Mouse (Mus musculus): ENCODE data around the gene Pgam1. TPM values are rescaled to one million over a fixed set of nuclear protein-coding genes. Genes with fewer than 3 reads are reported as not detected.
"Not testable (repeated sequence)": the region's sequence is repeated elsewhere in the genome, so short reads cannot be mapped to it uniquely, and the experiment has no call there.

Pgam1 gene
- polyA plus RNA-seq (2015; fragmentation: Nextera tagmentation; extraction: Ambion mirVana) = 530 and 573 TPM in 2 replicates

DNA sequence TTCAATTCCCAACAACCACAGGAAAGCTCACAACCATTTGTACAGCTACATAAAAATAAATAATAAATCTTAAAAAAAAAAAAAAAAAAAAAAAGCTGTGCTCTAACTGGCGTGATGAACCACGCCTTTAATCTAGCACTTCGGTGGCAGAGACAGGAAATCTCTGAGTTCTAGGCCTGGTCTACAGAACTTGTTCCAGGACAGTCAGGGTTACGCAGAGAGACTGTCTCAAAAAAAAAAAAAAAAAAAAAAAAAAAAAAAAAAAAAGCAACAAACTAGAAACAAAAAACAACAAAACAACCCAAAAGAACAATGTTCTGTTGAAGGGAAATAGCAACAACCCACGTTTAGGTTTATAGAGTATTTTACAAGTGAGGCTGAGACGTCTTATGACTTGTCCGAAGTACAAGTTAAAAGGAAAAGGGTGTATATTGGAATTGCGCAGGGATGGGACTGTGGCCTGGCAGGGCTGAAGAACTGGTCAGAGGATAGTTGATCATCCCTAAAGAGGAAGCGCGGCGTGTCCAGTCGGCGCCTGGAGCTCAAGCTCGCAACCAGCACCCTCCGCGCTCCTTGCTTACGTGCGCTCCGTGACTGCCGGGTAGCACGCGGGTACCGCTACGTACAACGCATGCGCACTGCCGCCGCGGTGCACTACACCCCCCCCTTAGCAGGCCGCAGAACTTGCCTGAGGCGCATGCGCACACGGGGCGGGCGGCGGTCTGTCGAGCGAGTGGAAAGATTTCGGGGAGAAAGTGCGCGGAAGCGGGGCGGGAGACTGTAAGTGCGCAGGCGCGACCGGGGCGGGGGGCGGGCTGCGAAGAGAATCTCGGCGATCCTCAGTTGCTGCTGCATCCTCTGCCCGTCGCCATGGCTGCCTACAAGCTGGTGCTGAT, at the start of gene Pgam1:
Pgam1 (plus strand) TSS at position 746 of the 896 bp plus-strand sequence.
- peak; percentile 95 for ATAC-seq (ENCODE audit: low FRiP score, low read depth)
- H3K4me1 ChIP-seq (replicated peaks) = peaks cover 26% of the 10 kb centered on the region
- peak within 1 kb of the TSS; percentile 94 for H3K4me2 ChIP-seq
- H3K27ac ChIP-seq (replicated peaks) = peak within 1 kb of the TSS; percentile 95
- peak within 1 kb of the TSS; percentile 97 for H3K9ac ChIP-seq
- peaks cover 14% of the 10 kb centered on the region for H3K36me3 ChIP-seq
- no peaks in the 10 kb centered on the region for H3K9me3 ChIP-seq
- H3K27me3 ChIP-seq = no peaks in the 10 kb centered on the region
- 4% methylated on average over 54 of the region's 54 CpGs for WGBS
- peak within 1 kb of the TSS; percentile 99 for H3K4me3 ChIP-seq

- Histone ChIP-seq H3K4me2 (no peak overlapping the region), H3K9ac (no peak overlapping the region), H3K4me1 (replicated peaks) (no peaks in the 10 kb centered on the region), H3K27me3 (no peaks in the 10 kb centered on the region), H3K36me3 (peaks cover 73% of the 10 kb centered on the region), H3K9me3 (no peaks in the 10 kb centered on the region), H3K4me3 (no peak overlapping the region), H3K27ac (replicated peaks) (no peak overlapping the region)
- WGBS = 91% methylated on average over 8 of the region's 8 CpGs
- no peak for ATAC-seq (ENCODE audit: low FRiP score, low read depth)
These were observed 45.0 kb upstream of the Pgam1 start for GRCm38 (mm10) chr19:41866707-41867106.

DNA sequence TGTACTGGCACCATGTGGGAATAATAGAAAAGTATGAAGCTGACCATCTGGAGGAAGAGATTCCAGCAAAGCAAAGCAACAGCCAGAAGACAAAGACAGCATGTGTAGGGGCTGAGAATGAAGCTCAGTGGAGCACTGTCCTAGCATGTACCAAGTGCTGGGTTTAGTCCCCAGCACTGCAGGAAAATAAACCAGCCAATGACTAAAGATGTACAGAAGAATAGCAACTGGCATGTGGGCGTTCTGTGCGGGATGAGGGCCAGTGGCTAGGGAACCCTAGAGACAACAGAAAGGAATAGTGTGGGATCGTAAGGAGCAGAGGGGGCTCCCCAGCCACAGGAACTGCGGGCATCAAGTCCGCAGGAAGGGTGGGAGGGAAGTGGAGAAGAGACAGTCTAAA, 42.4 kb upstream of the Pgam1 start:
- Histone ChIP-seq H3K27ac (replicated peaks) (no peak overlapping the region), H3K4me1 (replicated peaks) (no peaks in the 10 kb centered on the region), H3K9me3 (no peaks in the 10 kb centered on the region), H3K36me3 (peaks cover 71% of the 10 kb centered on the region), H3K4me3 (no peak overlapping the region), H3K4me2 (no peak overlapping the region), H3K9ac (no peak overlapping the region), H3K27me3 (no peaks in the 10 kb centered on the region)
- 96% methylated on average over 5 of the region's 5 CpGs for WGBS
- ATAC-seq (ENCODE audit: low FRiP score, low read depth) = no peak

DNA sequence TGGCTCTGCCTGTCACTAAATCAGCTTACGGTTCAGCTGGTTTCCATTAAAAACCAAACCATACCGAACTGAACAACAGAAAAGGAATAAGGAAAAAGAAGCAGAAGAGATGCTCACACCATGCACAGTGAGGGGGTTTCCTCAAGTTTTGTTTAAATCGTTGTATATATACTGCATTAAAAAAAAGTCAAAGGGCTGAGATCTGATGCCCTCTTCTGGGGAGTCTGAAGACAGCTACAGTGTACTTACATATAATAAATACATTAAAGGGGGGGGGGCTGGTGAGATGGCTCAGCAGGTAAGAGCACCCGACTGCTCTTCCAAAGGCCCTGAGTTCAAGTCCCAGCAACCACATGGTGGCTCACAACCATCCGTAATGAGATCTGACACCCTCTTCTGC, 41.8 kb upstream of the Pgam1 start:
- not testable (repeated sequence) for H3K4me3 ChIP-seq; H3K27ac ChIP-seq (replicated peaks); ATAC-seq (ENCODE audit: low FRiP score, low read depth); H3K4me2 ChIP-seq; H3K4me1 ChIP-seq (replicated peaks); H3K9ac ChIP-seq; H3K27me3 ChIP-seq; H3K9me3 ChIP-seq
- WGBS = 86% methylated on average over 5 of the region's 5 CpGs
- H3K36me3 ChIP-seq = peaks cover 75% of the 10 kb centered on the region

DNA sequence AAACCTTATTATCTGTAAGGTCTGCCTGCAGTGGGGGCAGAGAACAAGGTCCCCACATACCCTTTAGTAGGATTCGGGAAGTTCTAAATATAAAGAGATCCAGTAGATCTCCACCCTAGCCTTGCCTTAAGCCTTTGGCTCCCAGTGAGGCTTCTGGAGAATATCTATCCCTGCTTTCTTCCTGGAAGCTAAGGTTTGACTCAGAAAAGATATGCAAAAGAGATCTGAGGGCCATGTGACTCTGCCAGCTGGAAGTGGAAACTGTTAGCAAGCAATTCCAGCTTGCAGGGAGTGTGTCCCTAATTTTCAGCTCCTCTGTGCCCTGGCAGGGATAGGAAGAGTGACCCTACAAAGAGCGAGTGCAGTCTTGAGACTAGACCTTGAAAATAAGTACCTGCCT, 39.4 kb upstream of the Pgam1 start:
- WGBS = 90% methylated on average over 2 of the region's 2 CpGs
- Histone ChIP-seq H3K9me3 (no peaks in the 10 kb centered on the region), H3K4me1 (replicated peaks) (no peaks in the 10 kb centered on the region), H3K9ac (no peak overlapping the region), H3K4me3 (no peak overlapping the region), H3K27me3 (no peaks in the 10 kb centered on the region), H3K36me3 (peaks cover 77% of the 10 kb centered on the region), H3K4me2 (no peak overlapping the region), H3K27ac (replicated peaks) (no peak overlapping the region)
- ATAC-seq (ENCODE audit: low FRiP score, low read depth) = no peak

DNA sequence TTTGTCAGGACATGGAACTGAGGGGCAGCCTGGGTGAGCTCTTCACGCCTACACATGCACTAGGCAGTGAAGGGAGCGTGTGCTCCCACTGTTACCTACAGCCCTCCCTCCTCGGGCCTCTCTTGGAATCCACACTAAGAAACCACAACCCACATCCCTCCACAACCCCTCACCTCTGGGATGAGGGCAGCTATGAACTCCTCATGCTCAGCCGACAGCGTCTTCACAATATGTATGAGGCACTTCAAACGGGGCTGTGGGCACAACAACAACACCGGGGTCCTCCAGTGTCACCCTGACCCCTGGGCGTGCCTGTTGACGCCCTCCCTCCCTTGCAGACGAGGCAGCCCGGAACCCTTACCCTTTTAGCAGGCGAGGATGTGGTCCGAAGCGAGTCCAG, 37.4 kb upstream of the Pgam1 start:
- no peak for ATAC-seq (ENCODE audit: low FRiP score, low read depth)
- H3K9ac ChIP-seq = no peak overlapping the region
- H3K27me3 ChIP-seq = no peaks in the 10 kb centered on the region
- H3K9me3 ChIP-seq = no peaks in the 10 kb centered on the region
- no peaks in the 10 kb centered on the region for H3K4me1 ChIP-seq (replicated peaks)
- H3K4me2 ChIP-seq = no peak overlapping the region
- H3K4me3 ChIP-seq = no peak overlapping the region
- H3K36me3 ChIP-seq = peaks cover 69% of the 10 kb centered on the region
- H3K27ac ChIP-seq (replicated peaks) = no peak overlapping the region
- WGBS = 94% methylated on average over 14 of the region's 14 CpGs

DNA sequence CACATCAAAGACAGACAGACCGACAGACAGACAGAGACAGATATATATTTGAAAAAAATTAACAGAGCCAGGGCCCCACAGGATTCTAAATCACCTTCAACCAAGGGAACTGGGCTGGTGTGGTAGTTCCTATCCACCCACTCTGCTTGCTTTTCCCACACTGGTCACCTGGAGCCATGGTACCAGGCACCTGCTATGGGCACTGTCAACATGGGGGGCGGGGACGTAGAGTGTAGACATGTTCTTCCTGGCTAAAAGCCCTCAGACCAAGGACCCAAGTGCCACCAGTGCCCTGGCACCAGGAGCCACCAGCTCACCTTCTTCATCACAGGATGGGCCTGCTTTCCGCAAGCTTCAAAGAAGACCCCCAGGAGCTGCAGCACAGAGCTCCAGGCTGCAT, 29.9 kb upstream of the Pgam1 start:
- peaks cover 61% of the 10 kb centered on the region for H3K36me3 ChIP-seq
- 99% methylated on average over 4 of the region's 4 CpGs for whole genome bisulfite sequencing
- H3K4me2 ChIP-seq = no peak overlapping the region

DNA sequence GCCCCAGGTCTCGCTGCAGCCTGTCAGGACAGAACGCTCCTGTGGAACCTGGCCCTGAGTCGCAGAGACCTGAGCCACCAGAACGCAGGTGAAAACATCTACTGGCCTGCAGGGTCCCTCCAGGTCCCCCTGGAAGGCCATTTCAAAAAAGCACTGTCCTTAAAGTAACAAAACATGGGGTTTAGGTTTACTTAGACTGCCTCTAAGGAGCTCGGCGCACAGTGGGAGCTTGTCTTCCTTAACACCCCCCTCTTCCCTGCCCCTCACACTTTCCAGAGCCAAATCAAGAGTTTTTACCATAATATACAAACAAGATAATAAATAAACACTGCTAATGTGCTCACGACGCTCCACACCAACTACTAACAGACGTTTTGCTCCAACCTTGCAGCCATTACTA, 27.8 kb upstream of the Pgam1 start:
- Histone ChIP-seq H3K4me1 (replicated peaks) (no peaks in the 10 kb centered on the region), H3K36me3 (peaks cover 69% of the 10 kb centered on the region), H3K4me2 (no peak overlapping the region), H3K27me3 (no peaks in the 10 kb centered on the region), H3K4me3 (no peak overlapping the region), H3K9ac (no peak overlapping the region), H3K9me3 (no peaks in the 10 kb centered on the region), H3K27ac (replicated peaks) (no peak overlapping the region)
- WGBS = 93% methylated on average over 9 of the region's 9 CpGs
- no peak for ATAC-seq (ENCODE audit: low FRiP score, low read depth)

More for the DNA sequence above, 29.9 kb upstream of the Pgam1 start:
- no peaks in the 10 kb centered on the region for H3K4me1 ChIP-seq (replicated peaks)
- H3K9me3 ChIP-seq = no peaks in the 10 kb centered on the region
- ATAC-seq (ENCODE audit: low FRiP score, low read depth) = no peak
- no peak overlapping the region for H3K27ac ChIP-seq (replicated peaks)
- no peak overlapping the region for H3K9ac ChIP-seq
- no peak overlapping the region for H3K4me3 ChIP-seq
- H3K27me3 ChIP-seq = no peaks in the 10 kb centered on the region

GRCm38 (mm10) chr19:41888191-41888590, 23.5 kb upstream of the Pgam1 start:
- H3K36me3 ChIP-seq = peaks cover 62% of the 10 kb centered on the region
- no peaks in the 10 kb centered on the region for H3K9me3 ChIP-seq
- no peaks in the 10 kb centered on the region for H3K4me1 ChIP-seq (replicated peaks)
- no peak overlapping the region for H3K4me2 ChIP-seq
- H3K9ac ChIP-seq = no peak overlapping the region
- no peak for ATAC-seq (ENCODE audit: low FRiP score, low read depth)
- H3K4me3 ChIP-seq = no peak overlapping the region
- H3K27me3 ChIP-seq = no peaks in the 10 kb centered on the region
- H3K27ac ChIP-seq (replicated peaks) = no peak overlapping the region

- WGBS = 50% methylated on average over 7 of the region's 7 CpGs
These were observed 16.8 kb upstream of the Pgam1 start for GRCm38 (mm10) chr19:41894959-41895358.

DNA sequence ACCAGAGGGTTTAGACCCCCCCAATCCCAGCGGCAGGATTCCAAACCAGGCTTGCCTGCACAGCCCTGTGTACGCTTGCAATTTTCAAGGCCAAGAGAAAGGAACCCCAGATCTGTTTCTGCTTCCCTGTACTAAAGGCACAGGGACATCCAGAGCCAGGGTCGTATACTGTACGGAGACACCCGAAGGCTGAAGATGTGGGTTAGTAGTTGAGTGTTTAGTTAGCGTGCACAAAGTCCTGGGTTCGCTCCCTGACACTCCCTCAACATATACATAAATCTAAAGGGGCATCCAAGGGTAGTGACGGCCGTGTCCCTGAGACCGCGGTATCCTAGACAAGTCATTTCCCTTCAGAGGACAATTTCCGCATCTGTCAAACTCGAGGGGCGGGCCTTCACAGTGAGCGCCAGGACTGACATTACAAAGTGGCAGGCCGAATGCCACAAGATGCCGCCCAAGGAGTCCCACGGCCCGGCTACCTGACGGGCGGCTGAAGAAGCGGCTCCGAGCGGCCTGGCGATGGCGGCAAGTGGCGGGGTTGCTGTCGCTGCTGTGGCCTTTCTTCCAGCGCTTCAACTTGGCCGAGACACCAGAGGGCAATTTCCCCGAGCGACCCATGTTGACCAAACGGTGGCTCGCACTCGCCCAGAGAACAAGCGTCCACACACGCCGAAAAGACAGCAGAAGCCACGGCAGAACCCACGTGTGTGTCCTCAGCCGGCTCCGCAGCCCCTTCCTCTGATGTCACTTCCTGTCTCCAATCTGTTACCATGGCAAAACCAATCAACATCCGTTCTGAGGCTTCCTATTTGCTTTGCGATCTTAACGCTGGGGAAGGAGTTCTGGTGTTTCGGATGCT, 16.0 kb upstream of the Pgam1 start, which contains the start of gene Rrp12:
Rrp12 (minus strand) TSS at position 714 of the 859 bp plus-strand sequence.
- Histone ChIP-seq H3K4me1 (replicated peaks) (peaks cover 19% of the 10 kb centered on the region), H3K36me3 (peaks cover 6% of the 10 kb centered on the region; the same call in 1 of the 2 replicates), H3K27me3 (no peaks in the 10 kb centered on the region), H3K27ac (replicated peaks) (peak within 1 kb of the TSS; percentile 62), H3K9ac (peak within 1 kb of the TSS; percentile 63), H3K4me2 (peak within 1 kb of the TSS; percentile 81), H3K9me3 (no peaks in the 10 kb centered on the region), H3K4me3 (peak within 1 kb of the TSS; percentile 94)
- WGBS = 2% methylated on average over 46 of the region's 46 CpGs
- ATAC-seq (ENCODE audit: low FRiP score, low read depth) = peak; percentile 98

More at GRCm38 (mm10) chr19:41894959-41895358, 16.8 kb upstream of the Pgam1 start:
- Histone ChIP-seq H3K27ac (replicated peaks) (no peak overlapping the region), H3K9me3 (no peaks in the 10 kb centered on the region), H3K36me3 (peaks cover 11% of the 10 kb centered on the region; the same call in 1 of the 2 replicates), H3K27me3 (no peaks in the 10 kb centered on the region), H3K4me3 (peak overlapping the region; percentile 94), H3K4me2 (peak overlapping the region; percentile 81), H3K4me1 (replicated peaks) (peaks cover 19% of the 10 kb centered on the region), H3K9ac (peak overlapping the region; percentile 63; the same call in 1 of the 2 replicates)
- no peak for ATAC-seq (ENCODE audit: low FRiP score, low read depth)

DNA sequence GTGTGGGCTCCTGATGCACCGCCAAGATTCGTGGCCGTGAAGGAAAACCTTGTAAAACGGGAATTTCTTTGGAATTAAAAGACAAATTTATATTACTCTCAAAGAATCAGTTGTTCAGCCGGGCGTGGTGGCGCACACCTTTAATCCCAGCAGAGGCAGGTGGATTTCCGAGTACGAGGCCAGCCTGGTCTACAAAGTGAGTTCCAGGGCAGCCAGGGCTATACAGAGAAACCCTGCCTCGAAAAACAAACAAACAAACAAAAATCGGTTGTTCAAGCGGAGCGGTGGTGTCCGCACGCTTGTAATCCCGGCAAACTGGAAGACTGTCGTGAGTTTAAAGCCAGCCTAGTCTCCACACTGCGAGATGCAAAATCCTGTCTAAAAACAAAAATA, 15.4 kb upstream of the Pgam1 start:
- Histone ChIP-seq H3K36me3 (peaks cover 6% of the 10 kb centered on the region; the same call in 1 of the 2 replicates), H3K27me3 (no peaks in the 10 kb centered on the region), H3K4me3 (peak overlapping the region; percentile 94), H3K4me2 (peak overlapping the region; percentile 81), H3K4me1 (replicated peaks) (peaks cover 19% of the 10 kb centered on the region), H3K9ac (peak overlapping the region; percentile 63), H3K9me3 (no peaks in the 10 kb centered on the region), H3K27ac (replicated peaks) (peak overlapping the region; percentile 60)
- WGBS = 17% methylated on average over 18 of the region's 18 CpGs
- peak; percentile 61; the same call in 1 of the 2 replicates for ATAC-seq (ENCODE audit: low FRiP score, low read depth)
